Mouse (Mus musculus) testis, adult 2 months (tissue): Measurements from ENCODE around the gene Stum.

Experiments
- CTCF ChIP-seq: fragments of 200-500 bp; IDR thresholded peaks from 2 replicates; pipeline ENCODE4 v1.5.1; 2012; ENCODE audit warnings: low read depth, mild to moderate bottlenecking, inconsistent platforms, low read length, moderate library complexity; ENCODE audit not compliant: control insufficient read depth, insufficient read depth, insufficient replicate concordance
- POLR2A ChIP-seq: fragments of 200-500 bp; IDR thresholded peaks from 2 replicates; pipeline ENCODE4 v1.6.1; 2012; ENCODE audit warnings: low read depth, mild to moderate bottlenecking, inconsistent platforms, low read length, moderate library complexity; ENCODE audit not compliant: control insufficient read depth

GRCm38 (mm10) chr1:180407727-180408719, 75.3 kb downstream of the Stum start:
- TF ChIP-seq POLR2A = no peak
- no peak for TF ChIP-seq CTCF
